31 mouse cellular contexts compared by ENCODE assay signal in genomic region chr15:95624396-95624795, GRCm38 (mm10). TPM values are rescaled to one million over a fixed set of nuclear protein-coding genes. Genes with fewer than 3 reads are reported as not detected.
DNase-seq lines count a peak whose midpoint lies in the region; ATAC-seq and TF ChIP-seq lines count a peak whose summit lies in the region.
"Had no signal": no experiment of that assay in that cellular context is flagged by ENCODE, and none has a peak within 500 bp of the region (broad histone marks: within the 10 kb centered on the region; RNA-seq: fewer than 3 reads in every experiment).

No protein-coding gene starts in this region.

- H3K4me1 ChIP-seq in hindbrain, postnatal 0 days (ENCODE audit: insufficient read depth, low read length): no peaks in the 10 kb centered on the region
- peaks cover 6% of the 10 kb centered on the region; the same call in 1 of the 2 replicates for H3K4me1 ChIP-seq in hindbrain, embryonic 13.5 days (replicated peaks)
- no peaks in the 10 kb centered on the region for H3K4me1 ChIP-seq in lung, postnatal 0 days (ENCODE audit: insufficient read depth, low read depth, low read length)
- H3K4me1 ChIP-seq: embryonic facial prominence, embryonic 15.5 days; heart, embryonic 10.5 days; hindbrain, embryonic 10.5 days had no signal

- DNase-seq in hindbrain, postnatal 0 days (ENCODE audit: low spot score): peak; percentile 33
- peak; percentile 26 for DNase-seq in lung, postnatal 0 days (ENCODE audit: low spot score)
- DNase-seq in lung, postnatal 14 days: no peak
- DNase-seq in brain, embryonic 14.5 days (ENCODE audit: low read depth): peak; percentile 55
- DNase-seq in layer of hippocampus, adult 18-20 months (ENCODE audit: low spot score in 2 of 2): no peak
- DNase-seq: adrenal gland, adult 2 months; adrenal gland, postnatal 14 days; cerebellum, adult 11-12 months; cerebellum, adult 8-10 months; cerebellum, postnatal 10 days; cerebellum, postnatal 36 days; embryo, embryonic 11 days; gastrocnemius, postnatal 10 days; gastrocnemius, postnatal 36 days; heart, adult 2 months had no signal

- no peak for TF ChIP-seq EP300 in lung, postnatal 0 days (IDR thresholded peaks at IDR 0.05)

- no peaks in the 10 kb centered on the region for H3K36me3 ChIP-seq in hindbrain, postnatal 0 days (ENCODE audit: insufficient read depth, low read length)
- no peaks in the 10 kb centered on the region for H3K36me3 ChIP-seq in hindbrain, embryonic 13.5 days
- no peaks in the 10 kb centered on the region for H3K36me3 ChIP-seq in lung, postnatal 0 days (ENCODE audit: insufficient read depth, low read length)
- H3K36me3 ChIP-seq: embryonic facial prominence, embryonic 15.5 days; forebrain, embryonic 12.5 days; heart, embryonic 10.5 days; hindbrain, embryonic 10.5 days had no signal

- no peak overlapping the region for H3K27ac ChIP-seq in hindbrain, postnatal 0 days
- no peak overlapping the region for H3K27ac ChIP-seq in hindbrain, embryonic 13.5 days
- no peak overlapping the region for H3K27ac ChIP-seq in lung, postnatal 0 days (ENCODE audit: low read length)
- H3K27ac ChIP-seq: embryonic facial prominence, embryonic 15.5 days; forebrain, embryonic 12.5 days; heart, adult 2 months; heart, embryonic 10.5 days; hindbrain, embryonic 10.5 days; hindbrain, embryonic 14.5 days had no signal

- no peak overlapping the region for H3K4me3 ChIP-seq in hindbrain, postnatal 0 days (ENCODE audit: low read length)
- H3K4me3 ChIP-seq in hindbrain, embryonic 13.5 days: no peak overlapping the region
- no peak overlapping the region for H3K4me3 ChIP-seq in lung, postnatal 0 days (ENCODE audit: low read depth, low read length)
- H3K4me3 ChIP-seq: embryonic facial prominence, embryonic 15.5 days; forebrain, embryonic 12.5 days; heart, adult 2 months; heart, embryonic 10.5 days; hindbrain, embryonic 10.5 days had no signal

- no peak overlapping the region for H3K9ac ChIP-seq in hindbrain, postnatal 0 days (replicated peaks; ENCODE audit: low read length)
- H3K9ac ChIP-seq in hindbrain, embryonic 13.5 days: no peak overlapping the region
- no peak overlapping the region for H3K9ac ChIP-seq in lung, postnatal 0 days (replicated peaks; ENCODE audit: low read depth)
- H3K9ac ChIP-seq: embryonic facial prominence, embryonic 15.5 days; forebrain, embryonic 12.5 days; hindbrain, embryonic 14.5 days had no signal

- ATAC-seq in hindbrain, postnatal 0 days: no peak
- no peak for ATAC-seq in hindbrain, embryonic 13.5 days (ENCODE audit: low FRiP score)
- ATAC-seq in lung, postnatal 0 days: no peak
- ATAC-seq: CD4-positive, CD25-positive, alpha-beta regulatory T cell, adult 4 months; forebrain, embryonic 16.5 days; intestine, postnatal 0 days; Patski had no signal

- no peaks in the 10 kb centered on the region; the same call in 1 of the 2 replicates for H3K27me3 ChIP-seq in hindbrain, postnatal 0 days (ENCODE audit: insufficient read depth, low read length)
- peaks cover 13% of the 10 kb centered on the region; the same call in 1 of the 2 replicates for H3K27me3 ChIP-seq in hindbrain, embryonic 13.5 days
- H3K27me3 ChIP-seq in lung, postnatal 0 days (replicated peaks; ENCODE audit: insufficient read depth, low read length): no peaks in the 10 kb centered on the region
- H3K27me3 ChIP-seq: embryonic facial prominence, embryonic 15.5 days; forebrain, embryonic 12.5 days had no signal

- no peak for TF ChIP-seq CTCF in hindbrain, postnatal 0 days (IDR thresholded peaks at IDR 0.05; ENCODE audit: low read depth)
- TF ChIP-seq CTCF in lung, postnatal 0 days (IDR thresholded peaks at IDR 0.05): no peak
- no peak for TF ChIP-seq CTCF in brain, embryonic 14.5 days (IDR thresholded peaks at IDR 0.05; ENCODE audit: borderline replicate concordance, extremely low read depth, insufficient read depth, insufficient read length)

- no peaks in the 10 kb centered on the region for H3K9me3 ChIP-seq in hindbrain, postnatal 0 days (ENCODE audit: low read length)
- H3K9me3 ChIP-seq in hindbrain, embryonic 13.5 days: no peaks in the 10 kb centered on the region
- no peaks in the 10 kb centered on the region for H3K9me3 ChIP-seq in lung, postnatal 0 days (ENCODE audit: low read length)
- H3K9me3 ChIP-seq: embryonic facial prominence, embryonic 15.5 days; forebrain, embryonic 12.5 days; heart, embryonic 10.5 days; hindbrain, embryonic 10.5 days had no signal

- H3K4me2 ChIP-seq in hindbrain, postnatal 0 days (ENCODE audit: low read depth, low read length): no peak overlapping the region
- no peak overlapping the region for H3K4me2 ChIP-seq in hindbrain, embryonic 13.5 days
- no peak overlapping the region for H3K4me2 ChIP-seq in lung, postnatal 0 days (replicated peaks; ENCODE audit: low read depth, low read length)
- H3K4me2 ChIP-seq: embryonic facial prominence, embryonic 15.5 days; forebrain, embryonic 12.5 days; hindbrain, embryonic 14.5 days had no signal

- WGBS in hindbrain, postnatal 0 days: 61% methylated on average over 4 of the region's 4 CpGs
- WGBS in hindbrain, embryonic 13.5 days: 90% methylated on average over 4 of the region's 4 CpGs
- WGBS in lung, postnatal 0 days: 55% methylated on average over 4 of the region's 4 CpGs

- no peak for TF ChIP-seq POLR2A in brain, embryonic 14.5 days (IDR thresholded peaks at IDR 0.05; ENCODE audit: borderline replicate concordance, extremely low read depth, insufficient read depth, insufficient read length, poor library complexity, severe bottlenecking)

RNA-seq across cellular contexts. Expression of gene Dbx2, which starts 31.4 kb away (rescaled TPM):
- total RNA-seq in hindbrain, postnatal 0 days (2014; rRNA removed): 8.3 and 11.4 TPM in 2 replicates
- polyA plus RNA-seq in hindbrain, postnatal 0 days (2015; fragmentation: Nextera tagmentation; extraction: Ambion mirVana): 23.7 and 26.2 TPM in 2 replicates
- 3.9 and 7.2 TPM in 2 replicates for polyA plus RNA-seq in hindbrain, embryonic 13.5 days (2015; fragmentation: Nextera tagmentation; extraction: Ambion mirVana)
- not detected in 2 replicates for polyA plus RNA-seq in lung, postnatal 0 days (2015; fragmentation: Nextera tagmentation; extraction: Ambion mirVana)
- 0.77 and 2.1 TPM in 2 replicates for polyA plus RNA-seq in brain, embryonic 14.5 days (2012; rRNA removed)
- 10 to 100 TPM; 26.0 to 29.4 TPM for total RNA-seq in layer of hippocampus, adult 18-20 months (2021)
- total RNA-seq: adrenal gland, adult 2 months; gastrocnemius, postnatal 36 days; granulocyte monocyte progenitor cell, adult 5-6 weeks; heart, adult 2 months; heart, postnatal 25 days had no signal
- polyA plus RNA-seq: C2C12; CD4-positive, CD25-positive, alpha-beta regulatory T cell, adult 4 months; heart, adult 2 months; heart, embryonic 10.5 days; heart, embryonic 14.5 days; heart, postnatal 0 days; intestine, embryonic 14.5 days; intestine, postnatal 0 days; Patski had no signal

Comparison
In these comparisons a context has a peak if more than half of its experiments do, and no peak if none do; other contexts are left out.
1. DNase-seq: peak in hindbrain, postnatal 0 days (single experiment), lung, postnatal 0 days (single experiment) and brain, embryonic 14.5 days (single experiment); none in lung, postnatal 14 days (single experiment) and layer of hippocampus, adult 18-20 months (0 of 2).